Mouse (Mus musculus): ENCODE data around the gene Cnot4. TPM values are rescaled to one million over a fixed set of nuclear protein-coding genes. Genes with fewer than 3 reads are reported as not detected.

Cnot4 gene
- 36.3 TPM for polyA plus RNA-seq (2015; fragmentation: Illumina TruSeq; extraction: RNeasy Lipid Tissue Mini Kit (QIAGEN cat#74804); ENCODE audit: insufficient read depth, low replicate concordance)

GRCm38 (mm10) chr6:35133579-35134488, at the start of gene Cnot4:
TSS of gene Cnot4 (minus strand) at chr6:35133724.

GRCm38 (mm10) chr6:35176979-35177649, 43.6 kb upstream of the Cnot4 start, which contains the start of gene Nup205:
TSS of gene Nup205 (plus strand) at chr6:35177421.

GRCm38 (mm10) chr6:34988081-34988761, 145.3 kb downstream of the Cnot4 start, which contains the start of gene Slc23a4:
TSS of gene Slc23a4 (minus strand) at chr6:34988404.

Other genes with a start within 250 kb of the Cnot4 start
- 44.7 TPM for gene Wdr91, start 222.8 kb downstream of the Cnot4 start, polyA plus RNA-seq (2015; fragmentation: Illumina TruSeq; extraction: RNeasy Lipid Tissue Mini Kit (QIAGEN cat#74804); ENCODE audit: insufficient read depth, low replicate concordance)
- 0.54 TPM for gene Stra8, start 213.6 kb downstream of the Cnot4 start, polyA plus RNA-seq (2015; fragmentation: Illumina TruSeq; extraction: RNeasy Lipid Tissue Mini Kit (QIAGEN cat#74804); ENCODE audit: insufficient read depth, low replicate concordance)
- gene Slc23a4, start 145.3 kb downstream of the Cnot4 start, polyA plus RNA-seq (2015; fragmentation: Illumina TruSeq; extraction: RNeasy Lipid Tissue Mini Kit (QIAGEN cat#74804); ENCODE audit: insufficient read depth, low replicate concordance): 0.21 TPM
- gene Nup205, start 43.7 kb upstream of the Cnot4 start, polyA plus RNA-seq (2015; fragmentation: Illumina TruSeq; extraction: RNeasy Lipid Tissue Mini Kit (QIAGEN cat#74804); ENCODE audit: insufficient read depth, low replicate concordance): 46.3 TPM
- gene Slc13a4, start 174.4 kb upstream of the Cnot4 start, polyA plus RNA-seq (2015; fragmentation: Illumina TruSeq; extraction: RNeasy Lipid Tissue Mini Kit (QIAGEN cat#74804); ENCODE audit: insufficient read depth, low replicate concordance): not detected
- gene Fam180a, start 192.4 kb upstream of the Cnot4 start, polyA plus RNA-seq (2015; fragmentation: Illumina TruSeq; extraction: RNeasy Lipid Tissue Mini Kit (QIAGEN cat#74804); ENCODE audit: insufficient read depth, low replicate concordance): 1.3 TPM